Mouse (Mus musculus) heart, adult 9 months (tissue): ENCODE measurements around the gene Dnal1.

Experiments used
- DNase-seq, 2 experiments: peaks; one replicate each; pipeline ENCODE4 v3.0.0; 2022; ENCODE audit warnings: low spot score in 2 of 2

Gene Dnal1

GRCm38 (mm10) chr12:84161616-84162433 lies 47.7 kb downstream of the Dnal1 start:
- no peak for DNase-seq

GRCm38 (mm10) chr12:84163133-84163532 lies 49.0 kb downstream of the Dnal1 start:
- DNase-seq: no peak

GRCm38 (mm10) chr12:84163586-84164110 lies 49.5 kb downstream of the Dnal1 start:
- DNase-seq: no peak

- no peak for DNase-seq
Measured at GRCm38 (mm10) chr12:84165631-84166373, 51.6 kb downstream of the Dnal1 start.

GRCm38 (mm10) chr12:84170610-84171009 lies 56.4 kb downstream of the Dnal1 start:
- DNase-seq: no peak

- no peak for DNase-seq
Measured at GRCm38 (mm10) chr12:84172216-84172615, 58.0 kb downstream of the Dnal1 start.

GRCm38 (mm10) chr12:84172862-84173261 lies 58.7 kb downstream of the Dnal1 start:
- DNase-seq: no peak

GRCm38 (mm10) chr12:84173309-84173915 lies 59.2 kb downstream of the Dnal1 start:
- DNase-seq: no peak

- DNase-seq: no peak
Measured at GRCm38 (mm10) chr12:84174190-84174811, 60.1 kb downstream of the Dnal1 start.

- DNase-seq: peak; percentile 79 to 85
Measured at GRCm38 (mm10) chr12:84174871-84175270, 60.7 kb downstream of the Dnal1 start.

GRCm38 (mm10) chr12:84175659-84176061 lies 61.5 kb downstream of the Dnal1 start:
- DNase-seq: peak; percentile 91 to 95

GRCm38 (mm10) chr12:84176126-84176769 lies 62.1 kb downstream of the Dnal1 start:
- peak in 1 of 2 experiments; percentile 55 for DNase-seq

- DNase-seq: no peak
Measured at GRCm38 (mm10) chr12:84176886-84177765, 63.0 kb downstream of the Dnal1 start.

- DNase-seq: no peak
Measured at GRCm38 (mm10) chr12:84178052-84178451, 63.9 kb downstream of the Dnal1 start.

GRCm38 (mm10) chr12:84178652-84179445 lies 64.7 kb downstream of the Dnal1 start:
- no peak for DNase-seq

GRCm38 (mm10) chr12:84180090-84180489 lies 65.9 kb downstream of the Dnal1 start:
- no peak for DNase-seq

GRCm38 (mm10) chr12:84180701-84181435 lies 66.7 kb downstream of the Dnal1 start:
- peak; percentile 68 to 80 for DNase-seq

GRCm38 (mm10) chr12:84181999-84182398 lies 67.8 kb downstream of the Dnal1 start:
- DNase-seq: no peak

- DNase-seq: no peak
Measured at GRCm38 (mm10) chr12:84184979-84185378, 70.8 kb downstream of the Dnal1 start.
